Mouse (Mus musculus) G1E (cell line): ENCODE measurements around the gene Slc36a2.

Experiments
- CTCF ChIP-seq: IDR thresholded peaks from 2 replicates; pipeline ENCODE4 v1.5.1; 2012; ENCODE audit warnings: low read depth, low read length, inconsistent platforms, mixed read lengths
- GATA1 ChIP-seq: IDR thresholded peaks from 2 replicates; pipeline ENCODE4 v1.6.1; 2012; ENCODE audit warnings: borderline replicate concordance, low read length, inconsistent platforms, mixed read lengths
- POLR2AphosphoS5 ChIP-seq: IDR thresholded peaks from 2 replicates; pipeline ENCODE4 v1.6.1; 2012; ENCODE audit warnings: low read depth, low read length, inconsistent platforms; ENCODE audit not compliant: insufficient replicate concordance

- no peak for TF ChIP-seq POLR2AphosphoS5
- TF ChIP-seq CTCF, result no peak
- TF ChIP-seq GATA1, result no peak
Observed at GRCm38 (mm10) chr11:55197740-55198510, 13.0 kb upstream of the Slc36a2 start.
